Mouse (Mus musculus) MEL (cell line): ENCODE measurements at regions not wholly inside any gene's neighbourhood (a gene's known extent, or its start where the extent isn't known, plus 50 kb on each side); places are given as distances from the start of the nearest gene placed in this dataset.

Source experiments
- DNase-seq: peaks from one replicate; pipeline ENCODE4 v3.0.0; 2011; ENCODE audit warnings: low read depth, low spot score
- H3K27ac ChIP-seq: 2 replicates; pipeline ENCODE4 v1.5.1; 2012; ENCODE audit warnings: low read depth, mild to moderate bottlenecking, control low read depth, low read length, moderate library complexity; ENCODE audit not compliant: control insufficient read depth
- H3K27me3 ChIP-seq, 2 experiments: fragments of 150-350 bp in 1 of 2; sonication (generic) in 1 of 2; 2 replicates each; pipeline ENCODE4 v1.6.1; 2012; ENCODE audit warnings: low read length in 2 of 2, mild to moderate bottlenecking in 2 of 2, improper control_type of control experiment in 1 of 2, moderate library complexity in 1 of 2; ENCODE audit not compliant: insufficient read depth in 2 of 2, control insufficient read depth in 1 of 2
- H3K36me3 ChIP-seq, 2 experiments: 2 replicates each; pipeline ENCODE4 v1.6.1; 2012 to 2014; ENCODE audit warnings: low read length in 2 of 2, improper control_type of control experiment in 1 of 2, inconsistent platforms in 1 of 2, mild to moderate bottlenecking in 1 of 2; ENCODE audit not compliant: insufficient read depth in 2 of 2, control insufficient read depth in 1 of 2
- H3K4me1 ChIP-seq, 2 experiments: fragments of 150-350 bp in 1 of 2; sonication (generic) in 1 of 2; 2 replicates each; pipeline ENCODE4 v1.6.1; 2012; ENCODE audit warnings: low read length in 2 of 2, improper control_type of control experiment in 1 of 2, mild to moderate bottlenecking in 1 of 2; ENCODE audit not compliant: insufficient read depth in 2 of 2, control insufficient read depth in 1 of 2
- H3K4me3 ChIP-seq, 2 experiments: fragments of 150-350 bp in 1 of 2; sonication (generic) in 1 of 2; 2 replicates each; pipeline ENCODE4 v1.5.1; 2012; ENCODE audit warnings: low read depth in 2 of 2, low read length in 2 of 2, mild to moderate bottlenecking in 2 of 2, moderate library complexity in 2 of 2, control low read depth in 1 of 2, improper control_type of control experiment in 1 of 2; ENCODE audit not compliant: control insufficient read depth in 1 of 2, insufficient read depth in 1 of 2
- H3K79me2 ChIP-seq: 2 replicates; pipeline ENCODE4 v1.6.1; 2012; ENCODE audit warnings: mild to moderate bottlenecking, low read length, moderate library complexity; ENCODE audit not compliant: control insufficient read depth, poor library complexity, insufficient read depth
- H3K9ac ChIP-seq: 2 replicates; pipeline ENCODE4 v1.6.1; 2012; ENCODE audit warnings: low read depth, mild to moderate bottlenecking, control low read depth, low read length, moderate library complexity; ENCODE audit not compliant: control insufficient read depth, poor library complexity, severe bottlenecking
- H3K9me3 ChIP-seq: fragments of 150-350 bp; sonication (generic); replicated peaks from 2 replicates; pipeline ENCODE4 v1.6.1; 2012; ENCODE audit warnings: mild to moderate bottlenecking, low read length, improper control_type of control experiment, moderate library complexity; ENCODE audit not compliant: insufficient read depth
- CHD2 ChIP-seq: IDR thresholded peaks from 2 replicates; pipeline ENCODE4 v1.6.1; 2011; ENCODE audit warnings: low read length, improper control_type of control experiment
- CTCF ChIP-seq, 3 experiments: IDR thresholded peaks in 2 of 3; conservative IDR thresholded peaks in 1 of 3; 2 replicates each; pipeline ENCODE4 v1.5.1; 2011 to 2012; ENCODE audit warnings: low read length in 3 of 3, low read depth in 2 of 3, mild to moderate bottlenecking in 2 of 3, improper control_type of control experiment in 1 of 3, inconsistent platforms in 1 of 3, mixed read lengths in 1 of 3, moderate library complexity in 1 of 3; ENCODE audit not compliant: control insufficient read depth in 1 of 3, insufficient read depth in 1 of 3, poor library complexity in 1 of 3, severe bottlenecking in 1 of 3
- E2F4 ChIP-seq: IDR thresholded peaks from 2 replicates; pipeline ENCODE4 v1.6.1; 2011; ENCODE audit warnings: low read depth, low read length, improper control_type of control experiment, borderline replicate concordance
- ELF1 ChIP-seq: IDR thresholded peaks from 2 replicates; pipeline ENCODE4 v1.6.1; 2014; ENCODE audit warnings: low read depth, mild to moderate bottlenecking, inconsistent platforms, low read length, improper control_type of control experiment, moderate library complexity
- EP300 ChIP-seq, 2 experiments: IDR thresholded peaks; 2 replicates each; pipeline ENCODE4 v1.6.1; 2011; ENCODE audit warnings: improper control_type of control experiment in 2 of 2, low read length in 2 of 2, low read depth in 1 of 2, mild to moderate bottlenecking in 1 of 2
- ETS1 ChIP-seq: IDR thresholded peaks from 2 replicates; pipeline ENCODE4 v1.6.1; 2012; ENCODE audit warnings: low read depth, mild to moderate bottlenecking, inconsistent platforms, low read length, improper control_type of control experiment, moderate library complexity
- GABPA ChIP-seq: IDR thresholded peaks from 2 replicates; pipeline ENCODE4 v1.6.1; 2012; ENCODE audit warnings: low read depth, mild to moderate bottlenecking, inconsistent platforms, low read length, improper control_type of control experiment, moderate library complexity
- HCFC1 ChIP-seq: IDR thresholded peaks from 2 replicates; pipeline ENCODE4 v1.6.1; 2012; ENCODE audit warnings: low read depth, mild to moderate bottlenecking, inconsistent platforms, low read length, improper control_type of control experiment, moderate library complexity
- MAFK ChIP-seq: IDR thresholded peaks from 2 replicates; pipeline ENCODE4 v1.6.1; 2011; ENCODE audit warnings: low read depth, mild to moderate bottlenecking, low read length, improper control_type of control experiment, borderline replicate concordance
- MAZ ChIP-seq: IDR thresholded peaks from 2 replicates; pipeline ENCODE4 v1.6.1; 2012; ENCODE audit warnings: low read depth, mild to moderate bottlenecking, inconsistent platforms, low read length, improper control_type of control experiment
- MEF2A ChIP-seq: IDR thresholded peaks from 2 replicates; pipeline ENCODE4 v1.6.1; 2014; ENCODE audit warnings: low read depth, mild to moderate bottlenecking, inconsistent platforms, low read length, improper control_type of control experiment; ENCODE audit not compliant: poor library complexity, insufficient replicate concordance, severe bottlenecking; ENCODE audit errors: extremely low read depth
- MYB ChIP-seq: IDR thresholded peaks from 2 replicates; pipeline ENCODE4 v1.6.1; 2011; ENCODE audit warnings: mild to moderate bottlenecking, low read depth, low read length, improper control_type of control experiment
- POLR2A ChIP-seq, 2 experiments: IDR thresholded peaks; 2 replicates each; pipeline ENCODE4 v1.6.1; 2011 to 2012; ENCODE audit warnings: low read length in 2 of 2, mild to moderate bottlenecking in 2 of 2, control low read depth in 1 of 2, improper control_type of control experiment in 1 of 2, low read depth in 1 of 2, moderate library complexity in 1 of 2; ENCODE audit not compliant: control insufficient read depth in 1 of 2, insufficient read depth in 1 of 2, poor library complexity in 1 of 2
- POLR2AphosphoS2 ChIP-seq: IDR thresholded peaks from 2 replicates; pipeline ENCODE4 v1.6.1; 2011; ENCODE audit warnings: low read length, improper control_type of control experiment
- POLR2AphosphoS5 ChIP-seq: IDR thresholded peaks from 2 replicates; pipeline ENCODE4 v1.6.1; 2012; ENCODE audit warnings: low read depth, borderline replicate concordance, mild to moderate bottlenecking, inconsistent platforms, low read length, moderate library complexity, mixed read lengths
- RAD21 ChIP-seq: IDR thresholded peaks from 2 replicates; pipeline ENCODE4 v1.6.1; 2011; ENCODE audit warnings: mild to moderate bottlenecking, low read depth, low read length, improper control_type of control experiment
- RCOR1 ChIP-seq: IDR thresholded peaks from 2 replicates; pipeline ENCODE4 v1.6.1; 2012; ENCODE audit warnings: low read depth, mild to moderate bottlenecking, inconsistent platforms, low read length, improper control_type of control experiment
- SMC3 ChIP-seq: IDR thresholded peaks from 2 replicates; pipeline ENCODE4 v1.6.1; 2011; ENCODE audit warnings: low read depth, low read length, improper control_type of control experiment
- TBP ChIP-seq: IDR thresholded peaks from 2 replicates; pipeline ENCODE4 v1.8.0; 2011; ENCODE audit warnings: low read depth, low read length, improper control_type of control experiment
- TCF12 ChIP-seq: IDR thresholded peaks from 2 replicates; pipeline ENCODE4 v1.6.1; 2014; ENCODE audit warnings: low read depth, mild to moderate bottlenecking, inconsistent platforms, low read length, improper control_type of control experiment, moderate library complexity
- UBTF ChIP-seq: IDR thresholded peaks from 2 replicates; pipeline ENCODE4 v1.6.1; 2012; ENCODE audit warnings: low read depth, mild to moderate bottlenecking, inconsistent platforms, low read length, improper control_type of control experiment, moderate library complexity, borderline replicate concordance; ENCODE audit not compliant: insufficient read depth
- USF1 ChIP-seq: IDR thresholded peaks from 2 replicates; pipeline ENCODE4 v1.6.1; 2014; ENCODE audit warnings: low read depth, mild to moderate bottlenecking, inconsistent platforms, low read length, improper control_type of control experiment, moderate library complexity
- ZKSCAN1 ChIP-seq: IDR thresholded peaks from 2 replicates; pipeline ENCODE4 v1.6.1; 2012; ENCODE audit warnings: low read depth, mild to moderate bottlenecking, inconsistent platforms, low read length, improper control_type of control experiment, moderate library complexity
- ZMIZ1 ChIP-seq: IDR thresholded peaks from 2 replicates; pipeline ENCODE4 v1.6.1; 2012; ENCODE audit warnings: low read depth, mild to moderate bottlenecking, inconsistent platforms, low read length, improper control_type of control experiment, moderate library complexity

- H3K9ac ChIP-seq, result no peak overlapping the region
- H3K4me3 ChIP-seq, result no peak overlapping the region
- no peak overlapping the region for H3K27ac ChIP-seq
- H3K36me3 ChIP-seq, result peaks cover 0 to 13% of the 10 kb centered on the region in 2 experiments; a peak in 2 of 4 replicates
- no peak for DNase-seq
- no peaks in the 10 kb centered on the region for H3K79me2 ChIP-seq
- H3K9me3 ChIP-seq, result no peaks in the 10 kb centered on the region
- H3K4me1 ChIP-seq, result peaks cover 15 to 23% of the 10 kb centered on the region in 2 experiments
- no peak for TF ChIP-seq MAZ
- TF ChIP-seq TBP, result no peak
- TF ChIP-seq UBTF, result no peak
- TF ChIP-seq EP300 (IDR thresholded peaks at IDR 0.05; ENCODE audit: low read depth in 1 of 2, low read length in 2 of 2), result no peak
- no peak for TF ChIP-seq RCOR1
- no peak for TF ChIP-seq MEF2A
- TF ChIP-seq TCF12, result no peak
- TF ChIP-seq USF1, result no peak
- no peak for TF ChIP-seq E2F4
- no peak for TF ChIP-seq MYB
- TF ChIP-seq ELF1, result no peak
- no peak for TF ChIP-seq POLR2AphosphoS2
- TF ChIP-seq SMC3, result no peak
- TF ChIP-seq ZKSCAN1, result no peak
- no peak for TF ChIP-seq CTCF (IDR thresholded peaks at IDR 0.05 in 2 of 3, conservative IDR thresholded peaks at IDR 0.05 in 1 of 3; ENCODE audit: control insufficient read depth in 1 of 3, insufficient read depth in 1 of 3, low read depth in 2 of 3, low read length in 3 of 3, poor library complexity in 1 of 3, severe bottlenecking in 1 of 3)
- H3K27me3 ChIP-seq, result no peaks in the 10 kb centered on the region
Observed at GRCm38 (mm10) chr13:44067244-44067643, 282.7 kb downstream of the Cd83 start.

- Histone ChIP-seq H3K9ac (no peak overlapping the region), H3K79me2 (no peaks in the 10 kb centered on the region), H3K4me1 (peaks cover 14 to 22% of the 10 kb centered on the region in 2 experiments), H3K27me3 (no peaks in the 10 kb centered on the region), H3K4me3 (no peak overlapping the region), H3K27ac (no peak overlapping the region), H3K36me3 (peaks cover 0 to 13% of the 10 kb centered on the region in 2 experiments; a peak in 2 of 4 replicates), H3K9me3 (no peaks in the 10 kb centered on the region)
- no peak for TF ChIP-seq MAFK
- TF ChIP-seq USF1, result no peak
- TF ChIP-seq POLR2AphosphoS5, result no peak
- no peak for TF ChIP-seq ZMIZ1
- TF ChIP-seq RCOR1, result no peak
- no peak for TF ChIP-seq POLR2A (IDR thresholded peaks at IDR 0.05; ENCODE audit: control insufficient read depth in 1 of 2, insufficient read depth in 1 of 2, low read depth in 1 of 2, low read length in 2 of 2, poor library complexity in 1 of 2)
- no peak for TF ChIP-seq RAD21
- TF ChIP-seq GABPA, result no peak
- no peak for TF ChIP-seq SMC3
- no peak for TF ChIP-seq CHD2
- TF ChIP-seq HCFC1, result no peak
- no peak for TF ChIP-seq MYB
- TF ChIP-seq ETS1, result no peak
- TF ChIP-seq E2F4, result no peak
- no peak for DNase-seq
Observed at GRCm38 (mm10) chr13:44068951-44069350, 284.4 kb downstream of the Cd83 start.
